Mouse (Mus musculus): ENCODE data around the gene Gm17175. TPM values are rescaled to one million over a fixed set of nuclear protein-coding genes. Genes with fewer than 3 reads are reported as not detected.
"Not testable (repeated sequence)": the region's sequence is repeated elsewhere in the genome, so short reads cannot be mapped to it uniquely, and the experiment has no call there.

Gm17175 gene
- not detected in 2 replicates for polyA plus RNA-seq (2015; fragmentation: Nextera tagmentation; extraction: Ambion mirVana)

DNA sequence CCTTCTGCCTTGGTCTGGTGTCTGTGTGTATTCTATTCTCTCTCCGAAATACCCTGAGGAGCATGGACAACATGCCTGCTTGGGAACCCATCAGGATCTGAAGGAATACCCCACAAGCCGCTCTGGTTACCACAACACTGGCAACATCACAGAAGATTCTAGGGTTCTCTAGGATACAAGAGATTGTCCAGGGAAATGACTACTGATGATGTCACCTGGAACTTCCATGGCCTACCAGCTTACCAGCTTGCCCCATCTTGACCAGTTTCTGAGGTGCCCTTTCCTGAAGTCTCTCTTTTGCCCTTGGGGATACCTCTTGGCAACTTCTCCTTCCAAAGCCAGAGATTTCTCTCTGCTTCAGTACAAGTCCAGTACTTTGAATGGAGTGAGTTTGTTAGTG lies at the start of gene Gm17175:
Gm17175 (minus strand) TSS at position 101 of the 400 bp plus-strand sequence.
- not testable (repeated sequence) for H3K9me3 ChIP-seq (ENCODE audit: low read length); H3K27me3 ChIP-seq (replicated peaks; ENCODE audit: insufficient read depth, low read length); H3K4me2 ChIP-seq (replicated peaks; ENCODE audit: low read depth, low read length); H3K4me3 ChIP-seq (ENCODE audit: low read depth, low read length); H3K9ac ChIP-seq (replicated peaks; ENCODE audit: low read depth); DNase-seq (ENCODE audit: low spot score); H3K27ac ChIP-seq (ENCODE audit: low read length); H3K4me1 ChIP-seq (ENCODE audit: insufficient read depth, low read depth, low read length); ATAC-seq; H3K36me3 ChIP-seq (ENCODE audit: insufficient read depth, low read length)
- WGBS = 89% methylated on average over 2 of the region's 2 CpGs

DNA sequence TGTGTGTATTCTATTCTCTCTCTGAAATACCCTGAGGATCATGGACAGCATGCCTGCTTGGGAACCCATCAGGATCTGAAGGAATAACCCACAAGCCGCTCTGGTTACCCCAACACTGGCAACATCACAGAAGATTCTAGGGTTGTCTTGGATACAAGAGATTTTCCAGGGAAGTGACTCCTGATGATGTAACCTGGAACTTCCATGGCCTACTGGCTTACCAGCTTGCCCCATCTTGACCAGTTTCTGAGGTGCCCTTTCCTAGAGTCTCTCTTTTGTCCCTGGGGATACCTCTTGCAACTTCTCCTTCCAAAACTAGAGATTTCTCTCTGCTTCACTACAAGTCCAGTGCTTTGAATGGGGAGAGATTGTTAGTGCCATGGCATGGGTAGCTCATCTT lies 37.3 kb upstream of the Gm17175 start, which contains the start of gene Gm17078:
Gm17078 (minus strand) TSS at position 101 of the 400 bp plus-strand sequence.
- DNase-seq (ENCODE audit: low spot score) (no peak), ATAC-seq (no peak)
- Histone ChIP-seq H3K4me1 (ENCODE audit: insufficient read depth, low read depth, low read length) (no peaks in the 10 kb centered on the region), H3K27me3 (replicated peaks; ENCODE audit: insufficient read depth, low read length) (no peaks in the 10 kb centered on the region), H3K9me3 (ENCODE audit: low read length) (no peaks in the 10 kb centered on the region), H3K4me2 (replicated peaks; ENCODE audit: low read depth, low read length) (no peak within 1 kb of the TSS), H3K36me3 (ENCODE audit: insufficient read depth, low read length) (no peaks in the 10 kb centered on the region), H3K27ac (ENCODE audit: low read length) (no peak within 1 kb of the TSS), H3K4me3 (ENCODE audit: low read depth, low read length) (no peak within 1 kb of the TSS), H3K9ac (replicated peaks; ENCODE audit: low read depth) (no peak within 1 kb of the TSS)
- TF ChIP-seq CTCF (IDR thresholded peaks at IDR 0.05) = no peak
- TF ChIP-seq EP300 (IDR thresholded peaks at IDR 0.05) = no peak
- WGBS = 86% methylated on average over 1 of the region's 1 CpGs

DNA sequence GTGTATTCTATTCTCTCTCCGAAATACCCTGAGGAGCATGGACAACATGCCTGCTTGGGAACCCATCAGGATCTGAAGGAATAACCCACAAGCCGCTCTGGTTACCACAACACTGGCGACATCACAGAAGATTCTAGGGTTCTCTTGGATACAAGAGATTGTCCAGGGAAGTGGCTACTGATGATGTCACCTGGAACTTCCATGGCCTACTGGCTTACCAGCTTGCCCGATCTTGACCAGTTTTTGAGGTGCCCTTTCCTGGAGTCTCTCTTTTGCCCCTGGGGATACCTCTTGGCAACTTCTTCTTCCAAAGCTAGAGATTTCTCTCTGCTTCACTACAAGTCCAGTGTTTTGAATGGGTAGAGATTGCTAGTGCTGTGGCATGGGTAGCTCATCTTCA lies 18.2 kb upstream of the Gm17175 start, which contains the start of gene Gm17174:
Gm17174 (minus strand) TSS at position 101 of the 400 bp plus-strand sequence.
- H3K9ac ChIP-seq (replicated peaks; ENCODE audit: low read depth); H3K9me3 ChIP-seq (ENCODE audit: low read length); H3K27ac ChIP-seq (ENCODE audit: low read length); DNase-seq (ENCODE audit: low spot score); H3K4me1 ChIP-seq (ENCODE audit: insufficient read depth, low read depth, low read length); H3K4me2 ChIP-seq (replicated peaks; ENCODE audit: low read depth, low read length); H3K4me3 ChIP-seq (ENCODE audit: low read depth, low read length); H3K27me3 ChIP-seq (replicated peaks; ENCODE audit: insufficient read depth, low read length); ATAC-seq; H3K36me3 ChIP-seq (ENCODE audit: insufficient read depth, low read length): not testable (repeated sequence)
- 81% methylated on average over 4 of the region's 4 CpGs for WGBS

DNA sequence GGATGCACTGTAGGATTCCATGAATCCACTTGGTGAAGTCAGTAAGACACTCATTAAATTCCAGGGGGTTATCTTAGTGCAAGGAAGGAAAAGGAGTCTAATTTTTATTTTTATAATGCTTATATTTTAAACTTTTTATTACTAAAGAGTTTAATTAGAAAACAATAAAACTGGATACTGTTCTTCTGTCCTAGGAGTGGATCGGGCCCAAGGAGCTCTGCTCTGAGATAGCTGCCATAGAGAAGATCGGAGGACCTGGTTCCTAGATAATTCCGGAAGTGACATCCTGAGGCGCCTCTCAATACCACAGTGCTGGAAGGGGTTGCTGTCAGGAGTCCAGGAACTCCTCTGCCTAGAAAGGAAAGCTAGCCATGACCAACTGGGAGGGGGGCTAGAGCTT lies 21.4 kb downstream of the Gm17175 start, which contains the start of gene Gm5622:
Gm5622 (plus strand) TSS at position 301 of the 400 bp plus-strand sequence.
- TF ChIP-seq CTCF (IDR thresholded peaks at IDR 0.05) (no peak), EP300 (IDR thresholded peaks at IDR 0.05) (no peak)
- H3K9me3 ChIP-seq (ENCODE audit: low read length) = no peaks in the 10 kb centered on the region

More for the DNA sequence above, 21.4 kb downstream of the Gm17175 start, which contains the start of gene Gm5622:
- no peaks in the 10 kb centered on the region for H3K4me1 ChIP-seq (ENCODE audit: insufficient read depth, low read depth, low read length)
- no peak within 1 kb of the TSS for H3K27ac ChIP-seq (ENCODE audit: low read length)
- WGBS = 93% methylated on average over 4 of the region's 4 CpGs
- DNase-seq (ENCODE audit: low spot score) = no peak
- H3K4me2 ChIP-seq (replicated peaks; ENCODE audit: low read depth, low read length) = no peak within 1 kb of the TSS
- no peak within 1 kb of the TSS for H3K9ac ChIP-seq (replicated peaks; ENCODE audit: low read depth)
- no peaks in the 10 kb centered on the region for H3K36me3 ChIP-seq (ENCODE audit: insufficient read depth, low read length)
- no peak for ATAC-seq
- H3K4me3 ChIP-seq (ENCODE audit: low read depth, low read length) = no peak within 1 kb of the TSS
- H3K27me3 ChIP-seq (replicated peaks; ENCODE audit: insufficient read depth, low read length) = no peaks in the 10 kb centered on the region

Other genes with a start within 250 kb of the Gm17175 start
- not detected in 2 replicates for gene Gm7247, start 212.3 kb downstream of the Gm17175 start, polyA plus RNA-seq (2015; fragmentation: Nextera tagmentation; extraction: Ambion mirVana)
- gene Vmn2r88, start 163.2 kb downstream of the Gm17175 start, polyA plus RNA-seq (2015; fragmentation: Nextera tagmentation; extraction: Ambion mirVana) = not detected in 2 replicates
- gene Vmn2r89, start 122.2 kb downstream of the Gm17175 start, polyA plus RNA-seq (2015; fragmentation: Nextera tagmentation; extraction: Ambion mirVana) = not detected in 2 replicates
- gene Gm5622, start 21.3 kb downstream of the Gm17175 start, polyA plus RNA-seq (2015; fragmentation: Nextera tagmentation; extraction: Ambion mirVana) = not detected in 2 replicates
- not detected in 2 replicates for gene Gm17174, start 18.1 kb upstream of the Gm17175 start, polyA plus RNA-seq (2015; fragmentation: Nextera tagmentation; extraction: Ambion mirVana)
- gene Gm17078, start 37.2 kb upstream of the Gm17175 start, polyA plus RNA-seq (2015; fragmentation: Nextera tagmentation; extraction: Ambion mirVana) = not detected in 2 replicates
- gene Gm4181, start 61.6 kb upstream of the Gm17175 start, polyA plus RNA-seq (2015; fragmentation: Nextera tagmentation; extraction: Ambion mirVana) = not detected in 2 replicates
- not detected in 2 replicates for gene Gm17079, start 121.4 kb upstream of the Gm17175 start, polyA plus RNA-seq (2015; fragmentation: Nextera tagmentation; extraction: Ambion mirVana)
- not detected in 2 replicates for gene Gm5800, start 143.1 kb upstream of the Gm17175 start, polyA plus RNA-seq (2015; fragmentation: Nextera tagmentation; extraction: Ambion mirVana)
- not detected in 2 replicates for gene Ang4, start 199.5 kb upstream of the Gm17175 start, polyA plus RNA-seq (2015; fragmentation: Nextera tagmentation; extraction: Ambion mirVana)
- not detected in 2 replicates for gene AY358078, start 226.0 kb upstream of the Gm17175 start, polyA plus RNA-seq (2015; fragmentation: Nextera tagmentation; extraction: Ambion mirVana)